Mouse (Mus musculus): ENCODE data around the gene Spag4.
"Not testable (repeated sequence)": the region's sequence is repeated elsewhere in the genome, so short reads cannot be mapped to it uniquely, and the experiment has no call there.

Gene Spag4

DNA sequence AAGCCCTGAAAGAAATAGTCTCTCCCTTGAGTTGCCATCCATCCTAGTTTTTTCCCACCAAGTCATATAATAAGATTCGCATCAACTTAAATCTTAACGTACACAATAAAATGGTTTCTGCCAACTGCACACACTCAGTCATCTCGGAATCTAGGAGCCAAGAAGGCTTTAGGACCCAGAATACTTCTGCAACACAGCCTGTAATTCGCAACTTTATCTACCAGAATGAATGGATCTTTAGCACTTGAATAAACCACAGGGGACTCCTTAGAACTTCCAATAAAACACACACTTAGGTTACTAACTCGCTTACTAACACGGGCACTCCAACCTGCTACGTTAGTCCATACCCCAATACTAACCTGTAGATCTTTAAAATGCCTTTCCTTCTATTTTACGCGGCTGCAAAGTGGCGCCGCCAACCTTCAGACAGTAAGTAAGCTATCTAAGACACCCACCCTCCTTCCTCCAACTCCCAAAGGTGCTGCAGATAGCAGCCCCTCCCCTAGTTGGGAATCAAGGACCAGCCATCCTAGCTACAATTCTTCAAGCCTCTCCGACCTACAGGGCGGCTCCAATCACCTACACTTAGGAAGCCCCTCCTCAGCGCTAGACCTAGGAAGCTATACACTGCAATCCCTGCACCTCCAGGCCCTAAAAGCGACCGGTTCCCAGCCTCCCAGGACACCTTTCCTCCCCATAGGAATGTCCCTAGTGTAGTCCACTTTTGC, 45.8 kb downstream of the Spag4 start:
- peak; percentile 42 for DNase-seq

- peak; percentile 97 for DNase-seq
These were observed 46.5 kb downstream of the Spag4 start, which contains the start of the genes Cpne1 and Rbm12 for GRCm38 (mm10) chr2:156111358-156112079. Cpne1 (minus strand) TSS chr2:156111965. Rbm12 (minus strand) TSS chr2:156111978.

- DNase-seq = not testable (repeated sequence)
These were observed 47.1 kb downstream of the Spag4 start for GRCm38 (mm10) chr2:156112080-156112423.

GRCm38 (mm10) chr2:156119566-156119965, 54.6 kb downstream of the Spag4 start:
- DNase-seq = no peak

All from thymus, postnatal 25 days (tissue).